Mouse (Mus musculus): ENCODE measurements at regions not wholly inside any gene's neighbourhood (a gene's known extent, or its start where the extent isn't known, plus 50 kb on each side); places are given as distances from the start of the nearest gene placed in this dataset.
A peak's percentile ranks its signal among the peaks of the same experiment; 100 is the strongest.

GRCm38 (mm10) chr11:66605998-66606397, 80.2 kb upstream of the Shisa6 start:
- DNase-seq = no peak

GRCm38 (mm10) chr11:66606646-66607045, 80.9 kb upstream of the Shisa6 start:
- no peak for DNase-seq

DNA sequence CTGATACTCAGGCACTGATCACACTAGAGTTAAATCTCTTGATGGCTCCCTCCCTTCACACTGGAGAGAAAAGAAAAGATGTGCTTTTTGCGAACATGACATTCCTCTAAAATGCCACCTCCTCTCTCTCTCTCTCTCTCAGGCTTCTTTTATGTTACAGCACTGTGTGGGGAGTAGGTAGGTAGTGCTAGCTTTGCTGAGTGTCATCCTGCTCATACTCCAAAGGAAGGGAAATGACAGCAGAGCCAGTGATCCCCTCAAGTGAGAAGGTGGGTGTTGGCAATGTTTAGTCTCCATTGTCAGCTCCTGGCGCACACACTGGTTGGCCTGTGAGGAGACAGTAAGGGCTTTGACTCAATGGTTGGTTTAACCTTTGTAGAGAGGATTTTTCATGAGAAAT, 84.0 kb upstream of the Shisa6 start:
- DNase-seq = no peak

DNA sequence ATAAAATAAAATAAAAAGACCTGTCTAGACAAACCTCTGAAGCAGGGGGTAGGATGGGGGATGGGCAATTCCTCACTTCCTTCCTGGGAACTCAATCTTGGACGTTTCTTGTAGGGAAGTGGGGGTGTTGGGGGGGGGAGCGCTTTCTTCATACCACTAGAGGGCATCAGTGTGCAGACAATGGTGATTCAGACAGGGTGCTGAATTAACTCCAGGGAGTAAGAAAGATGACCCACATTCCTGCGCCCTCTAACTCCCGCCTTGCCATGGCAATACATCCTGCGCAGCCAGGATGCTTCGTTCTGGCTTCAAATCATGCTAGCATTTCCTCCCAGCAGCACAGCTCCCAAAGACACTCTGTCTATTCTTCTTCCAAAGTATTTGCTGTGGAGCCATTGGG, 87.4 kb upstream of the Shisa6 start:
- DNase-seq = no peak

DNA sequence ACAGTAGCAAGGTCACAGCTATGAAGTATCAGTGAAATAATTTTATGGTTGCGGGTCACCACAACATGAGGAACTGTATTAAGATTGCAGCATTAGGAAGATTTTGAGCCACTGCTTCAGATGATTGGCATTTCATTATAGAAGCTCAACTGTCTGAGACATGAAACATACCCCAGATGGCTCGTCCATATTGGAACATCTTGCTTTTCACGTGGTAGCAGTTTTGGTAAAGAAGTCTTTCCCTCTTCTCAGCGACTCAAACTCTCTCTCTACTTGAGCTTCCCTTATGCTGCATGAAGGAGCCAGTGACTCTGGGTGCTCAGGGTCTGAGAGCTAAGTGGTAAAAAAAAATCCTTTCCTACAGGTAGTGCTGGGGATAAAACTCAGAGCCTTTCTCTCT, 99.7 kb upstream of the Shisa6 start:
- no peak for DNase-seq

GRCm38 (mm10) chr11:66656810-66657209, 131.0 kb upstream of the Shisa6 start:
- DNase-seq = no peak

DNA sequence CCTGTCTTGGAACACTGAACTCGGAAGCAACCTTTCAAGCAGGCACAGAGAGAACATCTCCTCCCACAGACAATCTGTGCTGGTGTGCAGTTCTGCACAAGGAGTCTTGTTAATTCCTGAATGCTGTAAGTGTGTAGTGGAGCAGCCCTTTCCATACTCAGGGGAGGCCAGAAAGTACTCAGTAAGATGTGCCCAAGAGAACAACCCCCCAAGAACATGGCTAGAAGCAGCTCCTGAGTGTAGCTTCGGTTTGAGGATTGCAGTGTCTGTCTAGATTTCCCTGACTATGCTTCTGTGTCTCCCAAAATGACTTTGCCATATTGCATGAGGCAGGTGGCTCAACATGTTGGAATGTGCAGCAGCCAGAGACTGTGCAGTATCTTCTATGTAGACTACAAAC, 148.8 kb upstream of the Shisa6 start:
- no peak for DNase-seq

DNA sequence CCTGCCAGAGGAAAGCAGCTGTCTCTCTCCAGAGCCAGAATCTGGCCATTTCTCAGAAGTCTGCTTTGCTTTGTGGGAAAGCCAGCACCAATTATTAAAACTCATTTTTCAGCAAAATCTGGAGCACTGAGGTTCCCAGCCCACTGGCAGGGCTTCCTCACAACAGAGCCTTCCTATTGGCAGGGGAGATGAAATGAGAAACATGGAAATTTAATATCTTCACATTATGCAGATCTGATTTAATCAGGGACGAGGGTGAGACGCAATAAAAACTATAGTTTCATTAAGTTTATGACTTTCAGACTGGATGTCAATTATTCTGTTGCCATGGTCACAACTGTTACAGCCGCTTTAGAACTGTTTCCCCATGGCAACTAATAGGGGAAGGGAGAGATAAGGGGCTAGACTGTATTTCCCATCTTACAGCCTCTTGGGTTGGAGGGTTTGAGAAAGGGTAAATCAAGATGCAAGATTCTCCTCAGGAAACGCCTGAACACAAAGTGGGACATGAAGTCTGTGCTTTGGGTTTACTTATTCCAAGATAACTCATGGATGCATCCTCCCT, 154.4 kb upstream of the Shisa6 start:
- DNase-seq = no peak

- no peak for DNase-seq
Measured at GRCm38 (mm10) chr11:66681892-66682291, 156.1 kb upstream of the Shisa6 start.

- no peak for DNase-seq
Measured at GRCm38 (mm10) chr11:66684181-66684580, 158.4 kb upstream of the Shisa6 start.

DNA sequence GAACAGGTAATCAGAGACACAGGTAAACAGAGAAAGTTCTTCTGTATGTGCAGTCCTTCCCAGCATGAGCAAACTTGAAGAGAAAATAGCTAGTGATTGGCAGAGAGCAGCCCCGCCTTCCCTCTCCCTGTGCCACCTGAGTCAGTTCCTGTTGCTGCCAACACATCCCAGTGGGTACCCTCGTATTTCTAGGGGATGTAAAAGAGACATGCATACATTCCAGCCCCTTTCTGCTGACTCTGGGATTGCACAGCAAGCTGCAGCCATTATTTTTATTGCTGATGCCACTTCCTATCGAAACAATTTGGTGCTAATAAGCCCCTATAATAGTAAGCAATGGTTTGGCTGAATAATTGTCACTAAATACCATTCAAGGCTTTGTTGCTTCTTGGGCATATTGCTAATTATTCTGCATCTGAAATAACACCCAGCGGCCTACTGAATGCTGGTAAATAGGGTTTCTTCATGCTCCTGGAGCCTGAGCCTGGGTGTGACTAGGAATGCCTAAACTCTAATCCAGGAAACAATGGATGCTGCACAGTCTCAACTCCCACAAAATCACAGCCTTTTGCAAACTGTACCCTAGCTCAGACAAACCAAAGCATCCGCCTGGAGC, 169.0 kb upstream of the Shisa6 start:
- no peak for DNase-seq

DNA sequence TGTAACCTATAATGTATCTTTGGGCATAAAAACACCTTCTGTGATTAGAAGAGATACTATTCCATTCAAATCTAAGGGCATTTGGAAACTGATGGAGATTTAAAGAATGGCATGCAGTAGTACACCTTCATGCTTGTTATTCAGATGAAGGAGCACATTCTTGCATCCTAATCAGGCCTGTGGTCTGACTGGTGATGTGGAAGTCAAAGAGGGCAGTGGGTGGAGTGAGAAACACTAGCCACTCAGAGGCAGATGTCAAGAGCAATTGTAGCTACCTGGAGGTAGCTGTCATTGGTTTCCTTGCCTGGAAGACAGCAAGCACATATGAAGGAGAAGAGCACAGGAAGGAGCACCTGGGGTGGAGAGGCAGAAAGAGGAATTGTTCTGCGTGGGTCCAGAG, 171.0 kb upstream of the Shisa6 start:
- no peak for DNase-seq

DNA sequence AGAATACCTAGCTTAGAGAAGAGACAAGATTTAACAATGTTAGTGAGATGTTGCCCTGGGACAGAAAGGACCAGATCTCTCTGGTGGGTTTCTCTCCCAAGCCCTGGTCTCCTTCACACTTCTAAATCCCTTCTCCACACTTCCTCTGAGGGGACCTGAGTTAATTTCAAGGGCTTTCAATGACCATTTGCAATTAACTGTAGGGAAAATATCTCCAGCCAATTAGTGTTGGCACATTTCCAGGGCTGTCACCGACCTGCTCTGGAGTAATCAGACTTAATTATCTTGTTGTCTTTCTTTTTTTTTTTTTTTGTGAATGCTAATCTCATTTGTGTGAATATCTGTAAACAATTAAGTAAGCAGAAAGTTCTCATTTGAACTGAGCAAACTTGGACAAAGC, 166.3 kb upstream of the Pirt start:
- no peak for DNase-seq

GRCm38 (mm10) chr11:66789997-66790396, 121.8 kb upstream of the Pirt start:
- DNase-seq = no peak

DNA sequence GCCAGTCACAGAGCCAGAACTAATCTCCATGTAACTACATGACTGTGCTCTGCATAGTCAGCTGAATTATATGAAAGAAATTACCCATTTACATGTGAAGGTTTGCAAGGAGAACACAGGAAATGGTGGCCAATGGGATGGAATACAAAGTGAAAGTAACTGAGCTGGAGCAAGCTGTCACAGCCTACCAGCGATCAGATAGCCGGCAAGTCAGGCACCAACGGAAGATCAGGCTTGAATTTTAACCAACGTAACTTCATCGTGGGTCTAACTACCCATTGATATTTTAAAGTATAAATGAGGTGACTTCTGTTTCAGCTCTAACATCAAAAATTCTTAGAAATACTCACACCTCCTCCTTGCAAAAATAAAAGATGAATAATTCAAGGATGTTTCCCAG, 104.9 kb upstream of the Pirt start:
- DNase-seq = no peak

- DNase-seq = no peak
Measured at GRCm38 (mm10) chr11:66813310-66813709, 98.5 kb upstream of the Pirt start.

- DNase-seq = no peak
Measured at GRCm38 (mm10) chr11:66813731-66814130, 98.0 kb upstream of the Pirt start.

DNA sequence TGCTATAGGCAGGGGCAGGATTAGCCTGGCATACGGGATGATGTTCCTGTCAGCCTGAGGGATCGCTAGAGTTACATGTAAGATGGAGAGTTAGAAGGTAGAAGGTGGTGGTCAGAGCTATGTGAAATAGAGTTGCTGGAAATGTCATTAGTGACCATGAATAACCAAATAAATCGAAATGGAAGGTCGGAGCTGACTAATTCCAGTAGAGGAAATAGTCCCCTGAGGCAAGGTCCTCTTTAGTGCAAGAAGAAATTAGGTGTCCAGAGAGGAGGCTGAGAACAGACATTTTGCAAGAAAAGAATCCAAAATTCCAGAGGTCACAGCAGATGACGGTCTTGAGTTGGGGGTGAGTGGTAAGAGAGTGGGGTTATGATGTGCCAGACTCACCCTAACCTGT, 75.9 kb upstream of the Pirt start:
- no peak for DNase-seq

GRCm38 (mm10) chr11:66836633-66837380, 75.0 kb upstream of the Pirt start:
- no peak for DNase-seq

DNA sequence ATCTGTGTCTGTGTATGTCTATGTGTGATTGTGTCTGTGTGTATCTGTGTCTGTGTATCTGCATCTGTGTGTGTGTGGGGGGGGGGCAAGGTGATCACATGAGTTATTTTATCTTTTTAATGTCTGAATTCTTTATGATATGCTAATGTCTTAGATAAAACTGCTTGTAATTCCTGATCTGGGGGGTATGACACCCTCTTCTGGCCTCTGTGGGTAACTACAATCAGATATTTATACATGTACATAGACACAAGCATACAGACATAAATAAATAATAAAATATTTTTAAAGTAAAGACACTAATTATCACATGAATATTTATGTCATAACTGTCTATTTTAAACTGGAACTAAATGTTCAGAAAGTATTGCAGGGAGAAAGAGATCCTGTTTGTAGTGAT, 66.5 kb upstream of the Pirt start:
- no peak for DNase-seq

- DNase-seq = peak; percentile 11
Measured at GRCm38 (mm10) chr11:66846043-66846775, 65.6 kb upstream of the Pirt start.
